Mouse (Mus musculus): ENCODE measurements at regions not wholly inside any gene's neighbourhood (a gene's known extent, or its start where the extent isn't known, plus 50 kb on each side); places are given as distances from the start of the nearest gene placed in this dataset.

DNA sequence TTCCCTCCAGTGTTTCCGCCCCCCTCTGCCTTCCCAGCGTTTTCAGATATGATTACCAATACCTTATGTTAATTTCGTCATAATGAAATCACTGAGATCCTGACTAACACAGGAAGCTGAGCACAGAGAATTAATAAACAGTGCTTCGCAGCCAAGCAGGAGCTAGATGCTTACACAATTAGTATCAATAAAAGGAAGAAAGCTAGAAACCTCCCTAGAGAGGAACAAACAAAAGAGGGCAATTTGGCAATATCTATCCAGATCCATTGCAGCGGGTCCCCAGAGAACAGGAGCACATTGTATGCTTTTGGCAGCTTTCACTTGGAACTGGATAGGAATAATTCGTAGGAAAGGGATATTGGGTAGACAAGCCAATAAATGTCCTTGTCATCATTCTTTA lies 159.1 kb upstream of the Kbtbd8 start:
- no peak for ATAC-seq (replicated peaks; ENCODE audit: poor library complexity)

DNA sequence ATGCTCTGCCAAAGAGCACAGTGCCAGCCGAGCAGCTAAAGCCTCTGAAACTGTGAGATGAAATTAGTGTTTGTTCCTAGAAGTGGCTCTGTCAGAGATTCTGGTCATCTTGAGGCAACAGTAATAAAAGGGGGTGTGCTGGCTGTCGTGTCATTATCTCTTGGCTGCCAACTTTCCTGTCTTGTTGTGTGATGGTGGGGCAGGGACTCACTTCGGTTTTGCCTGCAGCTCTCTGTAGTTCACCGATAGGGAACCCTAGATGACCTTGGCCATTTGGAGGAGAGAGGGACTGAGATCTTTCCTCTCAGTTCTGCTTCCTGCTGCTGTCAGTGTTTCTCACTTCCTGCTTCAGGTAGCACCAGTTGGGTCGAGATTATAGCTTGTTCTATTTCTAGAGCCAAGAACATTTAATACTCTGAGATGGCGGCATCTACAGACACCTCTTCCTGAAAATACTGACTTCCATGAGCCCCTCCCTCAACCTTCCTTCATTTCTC lies 159.8 kb upstream of the Kbtbd8 start:
- peak; percentile 47 for ATAC-seq (replicated peaks; ENCODE audit: poor library complexity)

DNA sequence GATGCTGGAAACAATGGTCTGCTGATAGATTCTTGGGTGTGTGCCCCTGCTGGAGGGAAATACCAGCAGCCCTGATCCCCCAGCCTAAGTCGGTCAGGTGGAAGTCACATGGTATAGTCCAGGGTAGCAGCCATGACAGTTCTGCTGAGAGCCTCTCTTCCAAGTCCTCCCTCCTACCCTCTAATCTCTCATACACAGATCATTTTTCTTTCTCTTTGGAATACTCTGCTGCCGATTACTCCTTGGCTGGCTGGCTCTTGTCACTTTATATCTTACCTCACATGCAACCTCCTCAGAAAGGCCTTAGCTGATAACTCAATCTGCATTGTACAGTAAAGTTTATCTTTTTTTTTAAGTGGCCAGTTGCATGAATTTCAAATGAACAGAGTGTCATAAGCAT lies 162.5 kb upstream of the Kbtbd8 start:
- peak; percentile 85 for ATAC-seq (replicated peaks; ENCODE audit: poor library complexity)

DNA sequence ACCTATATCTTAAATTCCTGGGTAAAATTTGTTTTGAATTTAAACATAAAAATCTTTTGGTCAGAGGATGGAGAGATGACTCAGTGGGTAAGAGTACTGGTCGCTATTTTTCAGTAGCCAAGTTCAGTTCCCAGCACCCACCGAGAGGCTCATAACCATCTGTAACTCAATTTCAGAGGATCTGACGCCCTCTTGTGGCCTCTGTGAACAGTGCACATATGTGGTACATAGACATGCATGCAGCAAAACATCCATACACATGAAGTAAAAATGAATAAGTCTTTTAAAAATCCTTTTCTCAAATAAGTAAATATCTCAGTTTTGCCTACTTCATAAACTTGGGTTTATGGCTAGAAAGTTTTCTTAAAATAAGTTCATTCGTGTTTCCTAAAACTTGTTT lies 163.4 kb upstream of the Kbtbd8 start:
- ATAC-seq (replicated peaks; ENCODE audit: poor library complexity): no peak

DNA sequence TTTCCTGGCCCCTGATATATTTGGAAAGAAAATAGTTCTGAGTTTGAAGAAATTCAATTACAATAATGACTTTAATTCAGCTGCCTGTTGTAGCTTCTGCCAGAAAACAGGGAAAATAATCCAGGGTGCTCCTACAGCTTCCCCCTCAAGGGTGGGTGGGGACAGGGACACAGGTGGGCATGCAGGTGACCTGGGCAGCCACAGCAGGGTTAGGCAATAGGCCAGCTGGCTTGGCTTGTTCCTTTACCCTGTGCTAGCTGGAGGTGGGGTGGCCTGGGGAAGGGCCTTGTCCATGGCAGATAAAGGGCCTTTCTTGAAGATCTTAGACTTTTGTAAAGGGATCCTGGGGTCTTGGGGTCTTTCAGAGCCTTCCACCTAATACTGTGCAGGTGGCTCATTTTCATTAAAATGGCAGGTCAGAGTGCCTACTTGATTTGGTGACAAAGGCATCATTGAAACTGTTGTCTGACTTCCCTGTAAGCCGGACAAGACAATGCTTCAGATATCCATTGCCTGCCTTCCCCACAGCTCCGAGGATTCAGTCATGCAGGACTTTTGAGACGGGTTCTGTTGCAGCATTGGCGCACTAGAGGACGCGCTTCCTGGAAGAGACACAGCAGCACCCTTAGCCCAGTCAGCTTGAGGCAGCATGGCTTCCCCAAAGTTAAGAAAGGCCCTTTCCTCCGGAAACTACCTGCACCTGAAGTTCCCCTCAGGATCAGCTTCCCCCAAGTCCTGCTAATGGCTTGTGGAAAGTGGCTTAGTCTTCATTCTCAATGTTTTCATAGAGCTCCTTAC lies 164.9 kb upstream of the Kbtbd8 start:
- no peak for ATAC-seq (replicated peaks; ENCODE audit: poor library complexity)

DNA sequence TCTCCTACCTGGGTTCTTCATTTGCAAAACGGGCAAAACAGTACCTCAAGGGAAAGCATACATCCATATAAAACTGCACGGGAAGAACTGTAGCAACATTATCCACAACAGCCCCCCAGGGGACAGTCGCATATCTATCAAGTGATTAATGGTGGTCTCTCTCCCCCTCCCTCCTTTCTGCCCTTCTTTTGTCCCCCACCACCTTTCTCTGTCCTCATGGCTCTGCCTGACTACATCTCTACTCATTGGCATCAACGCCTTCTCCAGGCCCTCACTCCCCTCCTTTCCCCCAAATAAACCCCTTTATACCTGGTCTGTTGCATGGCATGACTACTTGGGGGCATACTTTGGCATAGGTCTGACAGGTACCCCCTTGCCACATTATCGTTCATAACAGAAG lies 166.1 kb upstream of the Kbtbd8 start:
- no peak for ATAC-seq (replicated peaks; ENCODE audit: poor library complexity)

DNA sequence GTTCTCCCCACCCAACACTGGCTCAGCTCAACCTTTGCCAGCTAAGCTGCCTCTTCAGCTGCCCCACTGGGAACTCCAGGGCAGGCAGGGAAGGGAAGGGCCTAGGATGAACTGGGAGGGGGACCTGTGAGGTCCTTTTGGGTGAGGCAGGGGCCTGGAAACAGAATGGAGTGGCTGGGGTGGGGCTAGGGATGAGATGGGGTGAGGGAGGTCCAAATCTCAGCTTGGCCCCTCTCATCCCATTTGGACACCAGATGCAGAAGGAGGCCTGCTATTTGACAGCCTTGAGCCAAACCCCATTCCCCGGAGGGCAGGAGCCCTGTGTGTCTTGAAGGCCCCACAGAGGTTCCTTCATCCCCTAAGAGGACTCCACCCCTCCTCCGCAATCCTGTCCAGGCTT lies 166.7 kb upstream of the Kbtbd8 start:
- ATAC-seq (replicated peaks; ENCODE audit: poor library complexity): no peak

DNA sequence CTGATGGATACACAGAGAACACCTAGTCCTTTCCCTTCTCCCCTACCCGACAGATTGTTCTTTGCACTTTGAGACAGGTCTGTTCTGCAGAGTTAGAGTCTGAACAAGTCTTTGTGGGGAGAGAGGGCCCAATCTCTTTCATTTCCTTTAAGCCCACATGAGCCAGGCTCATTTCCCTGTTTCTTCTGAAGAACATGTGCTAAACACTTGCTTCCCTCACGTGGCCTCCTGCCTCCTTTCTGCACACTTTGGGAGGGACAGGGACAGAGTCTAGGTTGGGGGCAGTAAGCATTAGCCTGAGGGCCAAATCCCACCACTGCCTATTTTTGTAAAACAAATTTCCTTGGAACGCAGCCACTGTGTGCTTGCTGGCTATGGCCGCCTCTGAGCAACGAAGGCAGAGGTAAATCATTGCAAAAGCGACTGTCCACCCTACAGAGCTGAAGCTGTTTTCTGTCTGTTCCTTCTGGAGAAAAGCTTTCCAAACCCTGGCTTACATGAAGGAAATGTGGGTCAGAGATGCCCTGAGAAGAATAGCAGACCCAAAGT lies 170.6 kb upstream of the Kbtbd8 start:
- ATAC-seq (replicated peaks; ENCODE audit: poor library complexity): peak; percentile 57

DNA sequence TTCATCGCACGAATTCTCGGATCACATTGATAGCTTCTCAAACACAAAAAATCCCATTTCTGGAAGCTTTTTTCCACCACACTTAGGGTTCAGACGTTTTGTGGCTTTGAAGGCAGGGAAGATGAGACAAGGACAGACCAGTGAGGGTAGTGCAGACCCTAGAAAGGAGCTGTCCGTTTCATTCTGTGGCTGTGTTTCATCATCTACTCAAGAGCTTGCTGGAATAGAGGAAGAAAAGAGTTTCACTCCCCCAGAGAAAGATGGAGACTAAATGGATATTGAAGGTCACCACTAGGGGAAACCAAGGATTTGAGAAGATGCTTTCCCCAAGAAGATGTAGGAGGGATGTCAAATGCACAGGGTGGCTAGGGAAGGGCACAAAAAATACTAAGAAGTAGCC lies 171.3 kb upstream of the Kbtbd8 start:
- ATAC-seq (replicated peaks; ENCODE audit: poor library complexity): peak; percentile 86

DNA sequence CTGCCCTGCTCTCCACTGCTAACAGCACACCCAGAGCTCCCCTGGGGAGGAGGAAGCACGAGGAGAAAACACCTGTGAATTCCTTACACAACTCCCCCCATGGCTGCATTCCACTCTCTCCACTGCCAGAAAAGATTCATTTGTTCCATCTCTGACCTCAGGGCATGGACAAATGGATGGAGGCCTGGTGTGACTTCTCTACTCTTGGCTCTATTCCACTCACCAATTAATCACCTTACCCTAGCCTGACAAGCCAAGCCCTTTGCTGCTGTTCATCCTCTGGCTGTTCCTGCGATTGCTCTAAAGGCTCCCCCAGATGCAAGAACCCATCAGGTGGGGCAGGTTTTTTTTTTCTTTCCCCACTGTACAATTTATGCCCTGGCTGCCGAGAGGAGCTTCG lies 172.8 kb upstream of the Kbtbd8 start:
- ATAC-seq (replicated peaks; ENCODE audit: poor library complexity): no peak

DNA sequence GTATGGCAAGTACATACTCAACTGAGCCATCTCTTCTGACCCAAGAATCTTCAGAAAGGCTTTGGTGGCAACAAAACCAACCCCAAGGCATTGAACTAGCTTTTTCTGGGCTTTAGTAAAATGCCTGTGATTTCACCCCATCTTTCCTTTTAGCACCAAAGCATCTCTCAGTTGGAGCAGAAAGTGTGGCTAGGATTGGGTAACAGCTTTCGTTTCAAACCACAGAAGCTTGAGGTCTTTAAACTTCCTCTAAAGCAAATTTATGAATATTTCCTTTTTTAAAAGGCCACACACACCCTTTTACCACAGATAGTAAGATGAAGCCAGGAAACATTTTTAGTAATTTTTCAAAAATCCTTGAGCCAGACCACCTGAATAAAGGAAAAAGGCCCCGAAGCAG lies 178.1 kb upstream of the Kbtbd8 start:
- ATAC-seq (replicated peaks; ENCODE audit: poor library complexity): peak; percentile 87

DNA sequence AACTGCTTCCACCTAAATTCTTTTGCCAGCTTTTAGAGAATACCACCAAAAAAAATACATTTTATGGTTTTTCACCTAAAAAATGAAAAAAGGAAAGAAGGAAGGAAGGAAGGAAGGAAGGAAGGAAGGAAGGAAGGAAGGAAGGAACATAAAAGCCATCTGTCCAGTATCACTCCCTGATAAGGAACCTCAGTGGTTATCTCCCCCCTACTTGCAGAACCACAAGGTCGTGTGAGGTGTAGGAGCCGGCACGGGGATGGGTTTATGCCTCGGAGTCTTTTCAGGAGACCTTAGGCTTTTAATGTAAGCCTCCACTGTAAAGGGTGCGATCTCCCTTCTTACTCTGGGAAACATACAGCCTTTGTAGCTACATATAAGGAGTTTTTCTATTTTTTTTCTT lies 180.8 kb upstream of the Kbtbd8 start:
- no peak for ATAC-seq (replicated peaks; ENCODE audit: poor library complexity)

DNA sequence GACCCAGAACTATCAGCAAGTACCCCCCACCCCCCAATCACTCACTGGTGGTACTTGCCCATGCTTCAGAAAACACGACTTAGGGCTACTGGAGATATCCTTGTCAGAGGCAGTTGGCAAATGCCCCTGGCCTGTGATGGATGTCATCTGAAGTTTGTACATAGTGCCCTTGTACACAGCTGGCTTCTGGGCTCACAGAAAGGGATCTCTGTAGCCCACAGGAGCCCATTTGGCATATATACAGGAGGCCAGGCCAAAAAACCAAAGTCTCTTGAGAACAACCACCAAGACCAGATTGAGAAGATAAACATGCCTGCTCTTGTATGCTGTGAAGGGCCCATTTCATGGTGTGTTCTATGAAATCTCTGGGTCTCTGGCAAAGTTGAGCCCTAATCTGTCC lies 181.3 kb upstream of the Kbtbd8 start:
- no peak for ATAC-seq (replicated peaks; ENCODE audit: poor library complexity)

DNA sequence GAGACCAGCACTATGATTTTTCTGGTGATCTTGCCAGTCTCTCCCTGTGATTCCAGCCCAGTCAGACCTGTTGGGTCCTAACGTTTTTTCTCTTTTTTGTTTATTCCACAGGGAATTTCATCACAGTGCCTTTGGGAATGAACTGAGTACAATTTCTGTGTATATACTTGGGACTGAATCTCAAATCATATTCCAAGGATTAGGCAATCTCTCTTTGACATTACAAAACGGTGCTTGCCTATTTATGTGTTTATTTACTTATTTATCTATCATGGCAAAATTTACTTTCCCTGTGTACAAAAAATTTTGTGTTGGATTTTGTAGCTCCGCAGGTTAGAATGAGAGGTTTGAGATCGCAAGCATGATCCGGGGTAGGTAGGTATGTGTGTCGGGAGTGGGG lies 189.2 kb upstream of the Kbtbd8 start:
- no peak for ATAC-seq (replicated peaks; ENCODE audit: poor library complexity)

DNA sequence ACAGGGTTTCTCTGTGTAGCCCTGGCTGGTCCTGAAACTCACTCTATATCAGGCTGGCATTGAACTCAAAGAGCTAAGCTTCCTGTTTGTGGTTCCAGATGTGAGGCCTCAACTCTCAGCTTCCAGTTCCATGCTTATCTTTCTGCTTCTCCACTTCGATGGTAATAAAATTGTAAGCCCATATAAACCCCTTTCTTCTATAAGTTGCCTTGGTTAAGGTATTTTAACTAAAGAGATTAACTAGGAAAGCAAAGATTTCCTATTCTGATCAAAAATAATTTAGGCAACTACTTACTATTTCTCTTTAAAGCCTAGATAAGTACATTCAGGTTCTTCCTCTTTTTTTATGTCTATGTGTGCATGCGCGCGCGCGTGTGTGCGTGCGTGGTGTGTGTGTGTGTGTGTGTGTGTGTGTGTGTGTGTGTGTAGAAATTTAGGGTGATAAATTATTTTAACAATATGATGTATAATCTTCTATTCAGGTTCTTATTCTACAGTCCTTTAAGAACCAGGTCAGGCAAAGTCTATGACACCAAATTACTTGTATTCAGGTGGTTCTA lies 190.3 kb upstream of the Kbtbd8 start:
- peak; percentile 52 for ATAC-seq (replicated peaks; ENCODE audit: poor library complexity)

DNA sequence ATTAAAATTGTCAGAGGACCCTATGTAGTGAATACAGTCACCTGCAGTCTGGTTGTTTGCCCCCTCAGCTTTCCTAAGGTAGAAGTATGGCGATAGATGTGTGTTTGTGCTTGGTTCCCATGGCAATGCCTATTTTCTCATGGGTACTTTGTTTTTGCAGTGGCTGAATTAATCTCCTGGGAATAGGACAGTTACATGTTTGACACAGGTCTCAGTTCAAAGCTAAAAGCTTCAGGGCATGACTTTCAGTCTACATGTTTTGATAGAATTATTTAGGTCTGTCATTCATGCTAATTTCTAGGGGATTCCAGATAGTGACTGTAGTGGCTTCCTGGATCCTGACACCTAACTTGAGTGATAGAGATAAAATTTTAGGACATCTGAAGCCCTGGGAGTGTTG lies 191.6 kb upstream of the Kbtbd8 start:
- ATAC-seq (replicated peaks; ENCODE audit: poor library complexity): no peak

DNA sequence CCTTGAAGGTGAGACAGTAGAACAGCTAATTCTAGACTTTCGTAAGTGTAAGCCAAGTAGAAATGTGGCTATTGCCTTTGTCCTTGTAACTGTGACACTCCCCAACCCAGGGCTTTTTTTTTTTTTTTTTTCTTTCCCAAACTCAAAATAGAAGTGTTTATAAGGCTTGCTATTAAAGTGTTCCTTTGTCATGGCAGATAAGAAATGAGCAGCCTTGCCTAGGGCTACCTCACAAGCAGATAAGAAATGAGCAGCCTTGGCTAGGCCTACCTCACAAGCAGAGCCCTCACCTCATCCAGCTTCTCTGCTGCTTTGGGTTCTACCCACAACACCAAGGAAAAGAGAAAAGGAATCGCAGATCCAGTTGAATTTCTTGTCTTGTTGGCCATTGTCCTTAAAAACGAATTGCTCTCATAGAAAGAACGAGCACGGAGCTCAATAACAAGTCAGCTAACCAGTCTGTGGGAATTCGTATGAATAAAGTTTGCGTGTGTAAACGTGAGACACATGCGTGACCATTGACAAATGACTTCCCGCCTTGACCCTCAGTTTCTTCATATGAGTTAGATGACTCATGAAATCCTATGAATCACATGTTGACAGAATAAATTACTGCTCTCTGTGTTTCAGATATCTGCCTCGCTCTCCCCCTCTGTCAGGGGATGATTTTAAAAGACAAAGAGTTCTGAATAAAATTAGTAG lies 192.6 kb upstream of the Kbtbd8 start:
- peak; percentile 68 for ATAC-seq (replicated peaks; ENCODE audit: poor library complexity)

DNA sequence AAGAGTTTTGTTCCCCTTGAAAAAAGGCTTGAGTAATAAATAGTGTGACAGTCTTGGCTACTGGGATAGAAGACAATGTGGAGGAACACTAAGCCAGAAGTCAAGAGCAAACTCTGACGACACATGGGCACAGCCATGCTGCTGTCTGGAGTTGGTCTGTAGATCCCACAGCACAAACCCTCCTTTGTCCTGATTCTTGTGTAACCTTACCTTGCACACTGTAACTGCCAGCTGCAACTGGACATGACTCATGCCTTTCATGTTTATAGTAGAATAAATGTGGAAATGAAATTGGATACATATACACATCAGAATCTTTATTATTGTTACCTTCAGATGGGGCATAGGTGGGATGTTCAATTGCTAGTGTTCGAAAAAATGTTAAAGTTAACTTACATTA lies 195.3 kb upstream of the Kbtbd8 start:
- ATAC-seq (replicated peaks; ENCODE audit: poor library complexity): peak; percentile 63

DNA sequence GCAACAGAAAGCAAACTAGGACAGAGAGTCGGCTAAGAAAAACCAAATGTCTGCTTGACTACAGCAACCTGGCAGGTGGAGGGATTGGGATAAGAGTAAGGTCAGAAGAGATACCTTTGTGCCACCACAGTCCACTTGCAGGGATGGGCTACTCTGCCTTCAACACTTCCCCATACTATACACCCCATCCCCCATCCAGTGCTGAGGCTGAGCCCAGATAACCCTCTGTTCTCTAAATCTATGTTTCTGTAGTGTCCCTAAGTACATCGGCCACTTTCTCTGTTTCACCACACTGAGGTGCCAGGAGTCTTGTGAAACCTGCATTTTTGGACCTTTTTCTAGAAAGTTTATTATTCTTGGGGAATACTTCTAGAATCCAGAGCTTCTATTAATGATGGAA lies 196.3 kb upstream of the Kbtbd8 start:
- no peak for ATAC-seq (replicated peaks; ENCODE audit: poor library complexity)

DNA sequence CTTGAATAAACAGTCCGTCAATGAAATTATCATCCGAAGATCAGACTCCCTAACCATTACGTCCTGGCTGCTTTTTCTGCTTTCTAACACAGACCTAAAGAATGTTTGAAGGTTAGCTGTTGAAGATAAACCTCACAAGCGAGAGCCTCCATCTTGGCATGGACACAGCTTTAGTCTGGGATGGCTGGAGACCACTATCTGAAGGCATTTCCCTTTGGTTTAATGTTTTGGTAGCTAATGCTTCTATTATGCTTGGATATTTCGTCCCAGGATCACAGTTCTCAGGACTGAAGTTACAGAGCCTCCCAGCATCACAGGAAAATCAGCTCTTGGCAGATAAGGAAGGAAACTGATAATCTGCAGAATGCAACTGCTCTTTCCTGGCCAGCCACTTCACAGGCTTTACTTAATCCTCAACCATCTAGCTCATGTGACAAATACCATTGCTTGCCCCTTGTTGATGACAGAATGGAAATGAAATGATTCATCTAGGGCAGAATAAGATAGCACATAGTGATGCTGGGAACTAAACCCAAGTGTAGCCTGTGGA lies 197.8 kb upstream of the Kbtbd8 start:
- ATAC-seq (replicated peaks; ENCODE audit: poor library complexity): peak; percentile 24; the same call in 1 of the 2 replicates

DNA sequence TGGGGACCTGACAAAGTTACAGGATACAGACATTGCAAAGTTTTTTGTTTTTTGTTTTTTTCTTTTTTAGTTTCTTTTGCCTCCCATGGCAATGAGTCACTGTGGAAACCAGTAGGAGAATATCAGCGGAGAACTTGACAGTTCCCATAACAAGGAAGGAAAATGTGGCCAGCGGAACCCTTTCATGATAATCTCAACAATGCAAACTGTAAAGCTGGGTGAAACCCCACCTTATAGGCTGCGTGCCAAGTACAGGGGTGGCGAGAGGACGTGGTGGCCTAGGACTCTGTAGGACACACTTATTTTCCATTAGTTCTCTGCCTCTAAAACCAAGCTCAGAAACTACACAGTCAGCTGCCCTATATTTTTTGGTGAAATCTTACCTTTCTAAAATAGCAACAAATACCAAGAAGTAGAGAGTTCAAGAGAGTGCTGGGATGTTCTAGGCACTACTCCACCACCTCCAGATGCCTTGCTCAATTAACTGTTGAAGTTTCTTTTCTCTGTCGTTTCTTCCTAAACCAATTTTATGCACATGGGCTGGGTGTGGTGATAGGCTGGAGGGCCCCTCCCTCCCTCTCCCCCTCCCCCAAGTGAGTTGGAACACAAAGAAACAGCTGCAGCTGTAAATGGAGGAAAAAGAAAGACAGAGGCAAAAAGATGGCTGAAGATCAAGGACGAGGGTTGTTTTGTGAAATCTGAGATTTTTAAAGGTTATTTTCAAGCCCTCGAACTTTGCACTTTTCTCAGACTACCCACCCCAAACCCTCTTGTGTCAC lies 201.0 kb upstream of the Kbtbd8 start:
- ATAC-seq (replicated peaks; ENCODE audit: poor library complexity): peak; percentile 68

Measured in megakaryocyte progenitor cell, adult 5-6 weeks (primary cell).